Mouse (Mus musculus) kidney, postnatal 36 days (tissue): ENCODE data around the gene Stim2.

Source experiments
- DNase-seq, 2 experiments: peaks; one replicate each; pipeline ENCODE4 v3.0.0; 2021 to 2022; ENCODE audit warnings: mixed read lengths in 2 of 2

The Stim2 gene

DNA sequence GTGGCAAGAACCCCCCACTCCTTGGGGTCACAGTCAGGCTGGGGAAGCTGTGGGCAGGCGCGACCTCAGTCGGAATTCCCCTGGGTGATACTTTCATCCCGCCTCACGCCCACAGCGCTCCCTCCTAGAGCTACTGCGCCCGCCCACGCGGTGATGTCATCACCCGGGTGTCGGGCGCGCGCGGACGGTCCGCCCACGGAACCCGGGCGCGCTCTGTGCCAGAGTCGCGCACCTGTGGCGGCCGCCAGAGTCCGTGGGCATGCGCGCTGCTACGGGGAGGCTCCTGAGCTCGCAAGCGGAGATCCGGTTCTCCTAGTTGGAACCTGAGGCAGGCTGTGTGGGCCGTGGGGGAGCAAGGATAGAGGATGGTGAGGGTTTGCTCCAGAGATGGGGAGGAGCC, 3.0 kb upstream of the Stim2 start:
- DNase-seq: peak; percentile 86 to 92

DNA sequence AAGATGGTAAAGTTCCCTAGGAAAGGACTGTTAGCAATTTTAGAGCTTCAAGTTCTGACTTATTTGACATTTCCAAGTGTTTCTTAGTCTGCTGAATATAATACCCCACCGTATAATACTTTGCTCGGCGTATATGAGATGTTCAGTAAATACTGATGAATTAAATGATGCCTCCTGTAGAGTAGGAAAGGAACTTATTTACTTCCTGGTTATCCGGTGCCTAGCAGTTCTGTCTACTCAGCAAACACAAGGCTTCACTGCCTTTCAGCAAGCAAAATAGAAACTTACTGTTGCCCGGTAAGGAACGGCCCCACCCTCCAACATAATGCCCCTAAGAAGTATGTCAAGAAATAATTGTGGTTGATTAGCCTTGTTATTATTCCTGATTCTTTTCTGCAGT, 1.5 kb upstream of the Stim2 start:
- no peak for DNase-seq

DNA sequence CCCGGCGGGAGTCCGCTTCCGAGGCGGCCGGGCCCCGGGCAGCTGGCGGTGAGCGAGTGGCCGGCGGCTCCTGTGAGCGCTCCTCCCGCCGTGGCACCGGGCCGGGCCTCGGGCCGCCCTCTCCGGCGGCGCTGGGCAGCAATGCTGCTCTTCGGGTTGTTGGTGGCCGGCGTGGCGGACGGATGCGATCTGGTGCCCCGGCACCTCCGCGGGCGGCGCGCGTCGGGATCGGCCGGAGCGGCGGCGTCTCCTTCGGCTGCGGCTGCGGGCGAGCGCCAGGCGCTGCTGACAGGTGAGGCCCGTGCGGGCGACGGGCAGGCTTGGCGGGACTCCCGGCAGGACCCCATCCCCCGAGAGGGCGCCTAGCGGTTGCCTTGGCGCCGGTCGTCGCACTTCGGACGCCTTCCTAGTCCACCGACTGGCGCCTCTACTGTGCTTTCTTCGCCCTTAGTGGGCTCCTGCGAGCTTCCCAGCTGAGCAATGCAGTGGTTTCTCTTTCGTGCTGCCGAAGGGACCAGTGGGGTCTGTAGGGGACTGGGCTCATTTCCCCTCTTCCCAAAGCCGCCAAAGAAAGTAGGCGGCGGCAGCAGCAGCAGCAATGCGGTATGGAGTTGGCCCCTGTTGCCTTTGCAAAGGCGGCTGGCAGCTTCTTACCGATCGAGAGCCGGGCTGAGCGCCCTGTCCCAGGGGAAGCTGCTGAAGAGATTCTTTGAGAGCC, 603 bp downstream of the Stim2 start:
- DNase-seq: peak; percentile 44 to 74

DNA sequence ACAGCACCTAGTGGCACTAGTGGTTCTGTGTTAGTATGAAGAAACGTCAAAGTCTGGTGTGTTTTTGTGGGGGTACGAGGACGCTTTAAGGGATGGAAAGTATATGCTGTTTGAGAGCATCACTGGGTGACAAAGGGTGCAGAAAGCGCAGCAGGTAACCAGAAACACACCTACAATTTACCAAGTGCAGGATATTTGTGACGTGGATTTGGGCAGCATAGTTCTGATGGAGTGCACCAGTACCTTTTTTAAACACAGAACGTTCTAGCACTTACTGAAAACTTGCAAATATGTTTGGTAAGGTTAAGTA, 1.1 kb downstream of the Stim2 start:
- no peak for DNase-seq

DNA sequence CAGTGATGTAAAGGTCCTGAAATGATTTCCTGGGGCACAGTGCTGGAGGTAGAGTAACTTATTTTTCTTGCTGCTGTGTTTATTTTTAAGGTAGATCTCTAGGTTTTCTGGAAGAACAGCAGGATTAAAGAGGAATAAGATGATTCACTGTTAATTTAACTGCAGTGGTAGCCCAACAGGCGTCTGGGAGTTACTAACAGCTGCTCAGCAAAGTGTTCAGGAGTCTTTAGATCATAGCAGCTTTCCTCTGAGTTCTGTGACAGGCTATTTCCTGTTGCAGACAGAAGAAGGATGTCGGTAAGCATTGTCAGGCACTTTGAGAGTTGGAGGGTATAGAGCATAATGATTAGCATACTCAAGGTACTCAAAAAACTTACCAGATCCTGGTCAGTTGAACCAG, 1.5 kb downstream of the Stim2 start:
- DNase-seq: no peak

DNA sequence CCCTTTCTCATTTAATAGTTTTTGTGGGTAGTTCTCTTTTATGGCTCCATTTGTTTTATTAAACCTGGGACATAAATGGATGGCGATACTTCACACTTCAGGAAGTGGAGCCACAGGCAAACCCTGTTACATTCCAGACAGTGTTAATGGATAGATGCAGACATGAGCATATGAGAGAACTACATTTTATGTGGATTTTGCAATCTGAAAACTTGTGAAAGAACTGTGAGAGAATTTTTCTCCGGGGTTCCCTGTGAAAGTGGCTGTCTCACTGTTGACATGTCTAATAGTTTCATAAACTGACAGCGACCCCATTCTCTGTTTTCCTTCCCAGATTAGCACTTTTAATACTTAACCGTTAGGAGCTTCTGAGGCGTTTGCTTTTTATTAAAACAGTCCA, 2.7 kb downstream of the Stim2 start:
- DNase-seq: no peak

DNA sequence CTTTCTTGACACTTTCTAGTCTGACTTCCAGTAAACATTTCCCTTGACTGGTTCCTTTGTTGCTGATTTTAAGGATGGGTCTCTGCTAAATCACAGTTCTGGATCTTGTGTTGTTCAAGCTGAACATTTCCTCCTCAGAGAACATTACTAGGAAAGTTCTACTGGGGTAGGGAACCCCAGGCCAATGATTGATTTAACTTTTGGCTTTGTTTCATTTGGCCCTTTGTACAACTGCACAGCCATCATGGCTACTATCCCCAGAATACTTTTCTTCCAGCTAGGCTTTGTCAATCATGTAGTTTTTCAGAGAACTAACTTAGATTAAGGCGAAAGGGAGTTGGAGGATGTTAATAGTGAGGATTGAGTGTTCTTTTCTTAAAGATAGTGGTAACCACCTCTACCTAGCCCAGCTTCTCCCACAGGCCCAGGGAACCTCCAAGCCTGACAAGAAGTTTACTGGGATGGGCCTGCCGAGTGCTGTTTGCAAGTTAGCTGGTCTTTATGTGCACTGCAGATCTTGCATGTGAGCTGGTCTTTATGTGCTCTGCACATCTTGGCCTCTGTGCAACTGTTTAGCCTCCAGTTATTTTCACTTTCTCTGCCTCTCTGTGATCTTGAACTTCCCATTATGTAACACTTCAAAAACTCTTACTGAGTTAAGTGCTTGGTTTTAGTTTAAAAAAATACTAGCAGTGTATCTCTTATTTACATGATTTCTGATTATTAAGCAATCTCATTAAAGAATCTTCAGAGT, 7.0 kb downstream of the Stim2 start:
- DNase-seq: peak; percentile 29 to 35

DNA sequence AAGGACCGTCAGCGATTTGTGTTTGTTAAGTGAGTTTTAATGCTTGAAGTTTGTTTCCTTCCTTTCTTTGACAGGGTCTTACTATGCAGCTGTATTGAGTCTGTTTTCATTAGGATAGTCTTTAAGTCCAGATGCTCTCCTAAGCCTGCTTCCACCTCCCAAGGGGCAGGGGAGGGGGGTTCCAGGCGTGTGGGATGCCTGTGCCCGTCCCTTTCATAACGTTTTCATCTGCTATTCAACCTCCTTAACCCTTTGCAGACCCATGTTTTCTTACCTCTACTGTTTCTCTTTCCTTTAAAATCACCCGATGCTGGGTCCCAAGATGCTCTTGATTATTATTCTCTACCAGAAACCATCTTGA, 7.5 kb downstream of the Stim2 start:
- DNase-seq: no peak

DNA sequence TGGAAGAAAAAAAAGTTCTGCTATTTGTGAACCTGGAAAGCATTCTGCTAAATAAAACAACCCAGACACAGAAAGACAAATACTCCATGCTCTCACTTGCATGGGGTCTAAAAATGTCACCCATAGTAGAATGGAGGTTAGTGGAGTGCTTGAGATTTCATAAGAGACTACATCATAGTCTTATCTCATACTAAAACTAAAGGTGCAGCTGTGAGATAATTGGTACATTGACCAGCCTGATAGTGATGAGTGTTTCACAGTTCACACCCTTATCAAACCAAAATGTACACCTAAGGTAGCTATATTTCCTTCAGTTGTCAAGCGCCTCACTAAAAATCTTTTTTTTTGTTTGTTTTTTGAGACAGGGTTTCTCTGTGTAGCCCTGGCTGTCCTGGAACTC, 8.5 kb downstream of the Stim2 start:
- no peak for DNase-seq

DNA sequence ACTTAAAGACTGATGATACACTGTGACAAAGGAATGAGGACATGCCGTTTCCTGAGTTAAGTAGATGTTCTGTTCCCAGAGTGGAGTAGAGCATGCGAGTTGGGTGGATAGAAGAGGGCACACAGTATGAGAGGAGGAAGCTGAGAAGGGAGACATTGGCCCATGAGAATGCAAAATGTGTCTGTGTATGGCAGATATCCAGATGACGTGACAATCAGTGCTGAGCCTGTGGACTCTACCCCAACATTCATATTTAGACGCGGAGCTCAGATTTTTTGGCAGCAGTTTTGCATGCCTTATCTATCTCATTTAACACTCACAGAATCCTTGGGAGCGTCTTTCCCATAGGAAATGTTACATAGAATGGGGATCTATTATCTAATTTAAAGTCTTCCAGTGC, 9.3 kb downstream of the Stim2 start:
- no peak for DNase-seq

DNA sequence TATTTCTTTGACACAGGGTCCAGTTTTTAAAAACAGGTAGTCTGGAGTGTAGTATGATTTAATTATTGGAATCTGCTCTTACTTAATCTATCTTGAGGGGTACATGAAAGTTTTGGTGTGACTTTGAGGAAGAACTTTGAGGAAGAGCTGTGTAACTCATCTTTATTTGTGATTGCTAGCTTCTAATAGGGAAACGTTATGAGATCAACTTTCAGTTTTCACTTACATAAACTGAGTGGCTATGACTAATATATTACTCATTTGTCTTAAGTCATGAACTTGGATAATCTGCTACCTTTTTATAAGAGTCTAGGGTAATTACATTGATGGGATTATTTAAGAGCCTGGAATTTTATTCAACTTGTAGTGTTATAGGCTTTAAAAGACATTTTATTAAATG, 15.0 kb downstream of the Stim2 start:
- DNase-seq: no peak

DNA sequence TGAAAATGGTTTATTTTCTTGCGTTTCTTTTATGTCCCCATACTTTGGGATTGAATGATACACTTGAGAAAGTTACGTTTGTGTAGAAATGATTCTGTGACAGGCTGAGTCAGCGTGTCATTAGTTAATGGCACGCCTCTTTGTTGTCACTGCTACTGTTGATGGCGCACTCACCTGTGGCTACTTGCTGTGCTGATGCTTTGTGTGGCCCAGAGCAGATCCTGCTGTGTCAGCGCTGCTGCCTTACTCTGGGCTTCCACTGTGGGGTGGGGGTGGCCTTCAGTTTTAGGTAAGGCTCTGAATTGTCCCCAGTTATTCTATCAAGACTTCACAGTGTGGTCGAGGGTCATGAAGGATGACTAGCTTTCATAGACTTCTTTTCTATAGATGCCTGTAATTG, 18.8 kb downstream of the Stim2 start:
- DNase-seq: no peak

DNA sequence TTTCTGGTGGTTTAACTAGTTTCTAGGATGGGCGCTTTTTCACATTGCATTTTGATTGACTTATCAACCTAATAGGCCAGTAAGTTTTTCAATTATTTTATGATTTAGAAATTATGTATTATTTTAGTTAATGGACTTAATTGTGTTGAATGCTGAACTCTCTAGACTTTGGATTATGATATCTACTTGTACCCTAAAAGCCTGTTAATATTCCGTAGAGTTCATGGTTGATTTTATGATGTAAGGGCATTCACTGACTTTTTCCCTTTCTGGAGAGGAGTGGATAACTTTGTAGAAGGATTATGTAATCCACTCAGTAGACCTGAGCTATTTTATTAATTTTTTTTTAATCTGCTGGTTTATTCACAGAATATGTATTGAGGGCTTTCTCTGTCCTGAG, 20.6 kb downstream of the Stim2 start:
- DNase-seq: no peak

DNA sequence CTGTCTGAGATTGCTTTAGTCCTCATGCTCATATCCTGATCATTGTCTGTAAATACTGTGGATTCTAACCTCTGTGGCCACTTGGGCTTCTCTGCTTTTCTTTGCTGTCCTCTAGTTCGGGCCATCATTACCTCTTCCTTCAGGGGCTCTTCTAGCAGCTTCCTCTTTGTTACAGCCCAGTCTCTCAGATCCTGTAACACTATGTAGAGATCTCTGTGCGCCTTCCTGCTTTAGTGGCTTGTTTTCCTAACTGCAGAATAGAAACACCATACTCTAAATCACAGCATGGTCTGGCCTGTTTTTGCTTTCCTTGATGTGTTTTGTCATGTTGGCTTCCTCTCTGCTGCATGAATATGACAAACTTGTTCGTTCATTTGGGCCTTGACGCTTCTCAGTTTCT, 21.2 kb downstream of the Stim2 start:
- no peak for DNase-seq

DNA sequence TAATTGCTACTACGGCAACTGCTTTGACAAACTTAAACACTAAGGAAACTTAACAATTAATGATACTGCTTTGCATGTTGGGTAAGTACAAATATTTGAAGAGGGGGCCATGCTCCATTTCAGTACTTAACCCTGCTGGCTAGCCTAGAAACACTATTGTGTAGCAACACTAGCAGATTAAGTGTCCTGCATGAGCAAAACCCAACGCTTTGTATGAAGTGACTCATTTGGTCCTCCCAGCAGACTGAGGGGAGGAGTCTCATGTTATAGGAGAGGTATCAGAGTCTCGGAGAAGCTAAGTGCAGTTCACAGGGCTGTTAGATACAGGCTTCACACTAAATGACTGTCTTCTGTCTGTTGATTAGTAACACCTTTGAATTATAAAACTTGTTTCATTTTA, 26.3 kb downstream of the Stim2 start:
- DNase-seq: no peak

DNA sequence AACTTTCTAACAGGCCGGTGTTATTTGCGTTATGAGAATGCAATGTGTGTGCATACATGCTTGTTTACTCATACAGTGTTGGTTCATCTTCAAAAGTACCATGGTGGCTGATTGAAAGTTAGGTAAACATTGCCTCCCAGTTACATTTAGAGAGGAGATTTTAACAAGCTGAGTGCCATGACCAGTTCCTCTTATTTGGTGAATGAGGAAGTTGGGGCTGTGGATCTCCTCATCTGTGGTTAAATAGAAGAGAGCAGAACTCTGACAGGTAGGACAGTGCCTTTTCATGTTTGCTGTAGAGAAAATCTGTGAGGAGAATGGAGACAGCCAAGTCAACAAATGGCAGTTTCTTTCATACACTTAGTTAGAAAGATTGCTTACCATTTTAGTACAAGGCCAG, 27.3 kb downstream of the Stim2 start:
- no peak for DNase-seq

DNA sequence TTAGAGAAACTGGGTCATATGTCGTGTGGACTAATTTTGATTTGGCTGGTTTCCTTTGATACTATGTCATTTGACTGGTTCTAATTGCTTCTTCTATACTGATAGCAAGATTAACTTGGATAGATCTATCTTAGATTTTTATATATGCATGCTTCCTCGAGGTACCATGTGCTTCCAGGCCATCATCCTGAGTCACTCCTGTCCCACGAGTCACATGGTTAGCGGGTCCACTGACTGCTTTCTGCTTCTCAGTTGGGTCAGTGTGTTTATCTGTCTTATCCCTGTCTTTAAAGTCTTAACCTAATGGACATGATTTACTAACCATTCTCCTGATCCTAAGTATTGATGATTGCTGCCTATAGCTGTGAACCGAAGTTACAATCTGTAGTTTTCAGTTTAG, 34.9 kb downstream of the Stim2 start:
- DNase-seq: no peak

DNA sequence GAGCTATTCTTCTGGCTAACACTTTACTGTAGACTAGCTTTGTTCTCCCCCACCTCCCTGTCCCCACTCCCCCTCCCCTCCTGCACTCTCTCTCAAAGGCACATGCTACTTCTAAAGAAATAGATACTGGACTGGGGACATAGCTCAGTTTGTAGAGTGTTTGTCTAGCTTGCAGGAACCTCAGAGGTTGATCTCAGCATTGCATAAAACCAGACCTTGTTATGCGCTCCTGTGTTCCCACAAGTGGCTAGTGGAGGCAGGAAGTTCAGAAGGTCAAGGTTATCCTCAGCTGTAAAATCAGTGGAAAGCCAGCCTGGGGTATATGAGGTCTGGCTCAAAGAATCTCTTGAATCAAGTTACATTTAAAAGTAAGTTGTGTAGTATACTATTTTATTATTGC, 36.4 kb downstream of the Stim2 start:
- DNase-seq: no peak

DNA sequence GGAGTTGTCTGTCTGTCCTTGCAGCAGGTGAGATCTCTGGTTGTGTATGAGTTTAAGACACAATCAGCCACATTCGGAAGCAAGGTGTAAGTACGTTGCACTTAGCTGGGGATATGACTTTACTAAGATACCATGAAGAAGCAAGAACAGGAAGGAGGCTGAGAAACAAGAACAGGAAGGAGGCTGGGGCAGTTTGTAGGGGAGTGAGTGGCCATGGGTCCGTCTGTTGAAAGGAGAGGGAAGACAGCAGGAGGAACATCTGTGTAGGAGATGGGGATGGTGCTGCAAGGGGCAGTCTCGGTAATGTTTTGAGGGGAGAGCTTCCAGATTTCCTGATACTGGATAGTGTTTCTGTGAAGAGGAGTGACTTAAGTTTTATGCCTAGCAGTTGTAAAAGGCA, 40.3 kb downstream of the Stim2 start:
- no peak for DNase-seq

DNA sequence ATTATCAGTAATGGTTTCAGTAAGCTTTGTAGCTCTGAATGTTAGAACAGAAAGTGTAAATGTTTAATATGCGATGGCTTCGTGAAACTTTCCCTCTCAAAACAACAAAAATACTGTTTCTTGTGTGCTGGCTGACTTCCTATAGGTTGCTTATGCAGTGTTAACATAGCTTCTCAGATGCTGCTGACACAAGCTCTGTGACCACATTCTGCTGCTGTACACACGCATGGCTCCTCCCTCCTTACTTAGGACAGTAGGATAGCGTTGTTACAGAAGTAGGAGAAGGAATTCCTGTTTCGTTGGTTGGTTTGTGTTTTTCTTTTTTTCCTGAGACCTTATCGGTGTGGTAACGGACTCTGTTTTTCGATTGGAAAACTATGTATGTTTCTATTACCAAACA, 42.2 kb downstream of the Stim2 start:
- no peak for DNase-seq

DNA sequence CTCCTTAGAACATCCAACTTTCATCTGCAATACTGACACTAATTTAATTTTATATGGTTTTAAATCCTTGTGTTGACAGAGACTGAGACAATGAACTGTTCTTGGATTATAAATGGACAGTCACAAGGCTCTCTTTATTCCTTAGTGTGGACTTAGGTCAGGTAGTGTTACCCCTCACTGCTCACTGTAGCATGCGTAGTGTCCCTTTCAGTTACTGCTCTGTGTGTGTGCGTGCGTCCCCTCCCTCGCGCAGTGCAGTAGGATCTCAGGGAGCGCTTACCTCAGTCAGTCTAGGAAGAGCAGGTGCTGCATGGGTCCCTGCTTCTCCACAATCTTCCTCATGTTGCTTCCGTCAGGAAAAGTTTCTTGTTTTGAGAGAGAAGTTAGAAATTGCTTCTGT, 43.7 kb downstream of the Stim2 start:
- no peak for DNase-seq

DNA sequence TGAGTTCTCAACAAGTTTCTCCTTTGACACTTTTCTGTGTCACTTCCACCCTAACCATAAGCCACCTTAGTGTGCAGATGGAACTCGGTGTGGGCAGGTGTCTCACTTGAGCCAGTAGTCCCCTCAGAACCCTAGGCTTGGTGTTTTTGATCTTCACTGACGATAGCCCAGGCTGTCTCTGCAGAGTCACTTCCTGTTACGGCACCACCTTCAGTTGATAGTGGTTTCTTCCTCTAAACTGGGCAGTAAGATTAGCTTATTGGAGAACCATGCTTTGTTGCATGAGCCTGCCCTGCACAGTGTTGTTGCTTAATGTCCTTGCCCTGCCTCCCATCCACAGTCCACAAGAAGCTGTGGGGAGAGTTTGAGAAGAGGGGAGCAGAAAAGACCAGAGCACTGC, 47.2 kb downstream of the Stim2 start:
- no peak for DNase-seq

DNA sequence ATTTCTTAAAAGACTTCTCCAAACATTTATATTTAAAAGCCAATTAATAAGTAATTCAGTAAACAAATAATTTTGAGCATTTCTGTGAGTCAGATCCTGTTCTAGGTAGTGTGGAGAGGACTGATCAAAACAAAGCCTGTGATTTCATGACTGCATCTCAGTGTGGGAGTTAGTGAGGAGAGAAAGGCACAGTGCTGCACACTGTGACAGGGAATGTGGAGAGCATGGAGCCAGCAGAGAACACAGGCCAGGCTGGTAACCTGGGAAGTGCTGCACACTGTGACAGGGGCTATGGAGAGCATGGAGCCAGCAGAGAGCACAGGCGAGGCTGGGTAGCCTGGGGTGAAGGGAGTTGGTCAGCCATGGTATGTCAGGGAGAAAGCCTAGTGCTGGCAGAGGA, 48.1 kb downstream of the Stim2 start:
- DNase-seq: no peak

DNA sequence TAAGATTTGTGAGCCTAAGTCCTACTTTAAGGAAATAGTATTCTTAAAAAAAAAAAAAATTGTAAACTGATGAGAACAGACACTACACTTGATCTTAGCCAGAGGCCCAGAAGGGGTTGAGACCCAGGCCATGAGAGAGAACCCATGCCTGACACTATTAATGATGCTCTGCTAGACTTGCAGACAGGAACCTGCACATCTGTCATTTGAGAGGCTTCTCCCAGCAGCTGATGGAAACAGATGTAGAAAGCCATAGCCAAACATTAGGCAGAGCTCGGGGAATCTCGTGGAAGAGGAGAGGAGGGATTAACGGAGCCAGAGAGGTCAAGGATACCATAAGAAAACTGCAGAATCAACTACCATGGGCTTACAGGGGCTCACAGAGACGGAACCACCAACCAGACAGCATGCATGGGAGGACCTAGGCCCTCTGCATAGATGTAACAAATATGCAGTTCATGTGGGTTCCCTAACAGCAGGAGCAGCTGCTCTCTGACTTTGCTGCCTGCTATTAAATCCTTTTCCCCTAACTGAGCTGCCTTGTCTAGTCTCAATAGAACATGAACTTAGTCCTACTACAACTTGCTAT, 50.9 kb downstream of the Stim2 start:
- DNase-seq: no peak

DNA sequence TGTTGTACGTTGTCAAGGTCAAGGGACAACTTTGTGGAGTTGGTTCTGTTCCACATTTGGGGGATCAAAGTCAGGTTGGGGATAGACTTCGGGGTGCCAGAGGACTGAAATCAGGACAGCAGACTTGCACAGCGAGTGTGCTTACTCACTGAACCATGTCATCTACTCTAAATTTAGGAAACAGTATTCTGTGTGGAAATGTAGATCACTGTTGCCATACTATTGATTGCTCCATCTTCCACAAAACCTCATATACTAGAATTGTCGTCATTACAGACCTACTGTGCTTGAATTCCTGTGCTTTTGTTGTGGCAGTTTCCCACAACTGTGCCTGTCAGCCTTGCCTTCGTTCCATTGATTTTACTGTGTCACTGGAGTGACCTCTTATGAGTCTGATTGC, 51.6 kb downstream of the Stim2 start:
- DNase-seq: no peak
